Mouse (Mus musculus): ENCODE results near the gene Wdr25. TPM values are rescaled to one million over a fixed set of nuclear protein-coding genes. Genes with fewer than 3 reads are reported as not detected.

Wdr25 gene
- total RNA-seq, 4 experiments from 2014 or later: 8.1 to 9.6 (median 8.4) TPM

DNA sequence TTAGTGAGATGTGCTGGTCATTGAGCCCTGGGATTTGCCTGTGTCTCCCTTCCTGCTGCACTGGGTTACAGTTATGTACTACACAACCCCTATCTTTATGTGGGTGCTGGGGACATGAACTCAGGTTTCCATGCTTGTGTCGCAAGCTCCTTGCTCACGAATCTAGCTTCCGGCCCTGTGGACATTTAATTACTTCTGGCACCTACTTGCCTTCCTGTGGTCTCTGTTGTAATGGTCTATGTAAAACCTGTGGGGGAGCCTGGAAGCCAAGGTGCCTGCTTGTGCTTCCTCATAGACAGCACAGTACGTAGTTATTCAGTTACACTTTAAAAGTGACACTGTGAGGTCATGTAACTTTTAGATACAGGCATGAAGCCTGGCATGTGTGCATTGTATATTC, 44.1 kb downstream of the Wdr25 start:
- no peak for DNase-seq

- DNase-seq: no peak
These were observed 45.4 kb downstream of the Wdr25 start for GRCm38 (mm10) chr12:108938844-108939243.

- no peak for DNase-seq
These were observed 45.9 kb downstream of the Wdr25 start for GRCm38 (mm10) chr12:108939317-108939716.

DNA sequence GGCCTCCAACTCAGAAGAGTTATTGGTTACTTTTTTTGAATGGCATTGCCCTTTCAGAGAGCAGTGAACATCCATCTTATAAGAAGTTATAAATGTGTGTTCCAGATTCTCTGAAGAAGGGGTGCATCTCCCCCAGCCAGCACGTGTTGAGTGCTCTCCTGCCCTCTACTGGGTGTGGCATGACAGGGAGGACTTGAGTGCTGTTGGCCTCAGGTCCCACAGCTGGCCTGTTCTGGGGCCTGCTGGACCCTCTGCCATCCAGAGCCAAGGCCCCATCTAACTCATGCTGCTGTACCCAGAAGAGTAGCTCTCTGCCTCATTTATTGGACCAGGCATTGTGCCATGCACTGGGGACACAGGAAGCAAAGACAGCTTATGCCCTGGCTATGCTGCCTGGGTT, 46.8 kb downstream of the Wdr25 start:
- DNase-seq: no peak

DNA sequence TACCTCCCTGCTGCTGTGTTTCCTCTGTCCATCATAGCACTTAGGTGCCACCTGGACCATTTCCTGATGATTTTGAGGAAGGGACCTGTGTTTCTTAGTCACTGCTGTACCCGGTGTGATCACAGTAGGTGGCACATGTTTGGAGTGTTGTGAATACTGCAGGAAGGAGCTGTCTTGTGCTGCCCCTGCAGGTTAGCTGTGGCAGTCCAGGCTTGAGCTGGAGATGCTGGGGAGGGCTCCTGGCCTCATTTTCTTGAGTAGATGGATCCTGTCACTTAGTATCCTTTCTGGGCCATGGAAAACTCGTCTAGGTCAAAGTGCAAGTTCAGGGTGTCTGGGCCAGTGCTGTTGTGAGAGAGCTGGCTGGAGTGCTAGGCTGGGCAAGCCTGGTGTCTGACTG, 47.9 kb downstream of the Wdr25 start:
- no peak for DNase-seq

DNA sequence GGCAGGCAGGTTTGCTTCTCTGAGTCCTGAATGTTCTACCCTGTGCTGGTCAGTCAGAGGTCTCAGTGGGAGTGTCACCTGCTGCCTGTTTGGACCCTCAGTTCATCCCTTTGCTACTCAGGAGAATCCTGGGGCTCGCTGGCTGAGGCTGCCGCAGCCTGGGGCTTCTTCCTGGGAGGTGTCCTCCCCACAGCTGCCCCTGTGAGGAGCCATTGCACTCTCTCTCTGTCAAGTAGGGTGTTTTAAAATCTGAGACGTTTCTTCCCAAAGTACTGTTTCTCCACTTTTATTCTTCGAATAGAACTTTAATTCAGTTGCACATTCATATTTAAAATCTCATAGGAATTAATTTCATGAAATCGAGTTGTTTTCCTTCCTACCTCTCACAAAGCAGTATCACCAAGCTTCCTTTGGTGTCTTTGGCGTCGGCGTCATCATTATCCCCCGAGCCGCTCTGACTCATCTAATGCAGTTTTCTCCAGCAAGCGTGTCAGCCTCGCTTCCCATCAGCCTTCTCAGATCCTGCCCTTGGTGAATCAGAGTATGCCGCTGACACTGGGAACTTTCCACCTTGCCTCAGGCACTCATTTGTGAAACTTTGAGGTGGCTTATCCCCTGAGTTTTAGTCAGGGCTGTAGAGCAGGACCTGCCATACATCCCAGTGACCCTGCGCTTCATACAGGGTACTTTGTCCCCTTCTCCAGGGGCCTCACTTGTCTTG, 48.9 kb downstream of the Wdr25 start:
- no peak for DNase-seq

DNA sequence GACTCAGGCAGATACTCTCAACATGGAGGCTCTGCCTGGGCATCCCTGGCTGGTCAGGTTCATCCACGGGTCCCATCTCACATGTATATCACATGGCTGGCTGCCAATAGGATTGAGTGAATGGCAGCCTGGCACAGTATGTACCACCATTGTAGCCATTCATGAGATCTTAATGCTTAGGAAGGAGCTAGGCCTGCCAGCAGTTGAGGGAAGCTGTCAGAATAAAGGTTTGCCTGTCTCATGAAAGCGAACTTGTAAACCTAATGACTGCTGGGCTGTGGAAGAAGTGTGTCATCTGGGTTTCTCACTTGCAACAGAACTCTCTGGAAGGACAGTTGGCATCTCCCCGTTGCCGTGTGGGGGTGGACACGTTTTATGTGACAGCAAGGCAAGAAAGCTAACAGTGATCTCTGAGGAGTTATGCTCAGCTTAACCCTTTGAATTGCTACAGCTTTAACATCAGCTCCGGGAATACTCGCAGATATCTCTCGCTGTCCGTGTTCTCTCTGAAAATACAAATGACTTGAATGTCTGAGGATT, 59.6 kb downstream of the Wdr25 start:
- no peak for DNase-seq

DNA sequence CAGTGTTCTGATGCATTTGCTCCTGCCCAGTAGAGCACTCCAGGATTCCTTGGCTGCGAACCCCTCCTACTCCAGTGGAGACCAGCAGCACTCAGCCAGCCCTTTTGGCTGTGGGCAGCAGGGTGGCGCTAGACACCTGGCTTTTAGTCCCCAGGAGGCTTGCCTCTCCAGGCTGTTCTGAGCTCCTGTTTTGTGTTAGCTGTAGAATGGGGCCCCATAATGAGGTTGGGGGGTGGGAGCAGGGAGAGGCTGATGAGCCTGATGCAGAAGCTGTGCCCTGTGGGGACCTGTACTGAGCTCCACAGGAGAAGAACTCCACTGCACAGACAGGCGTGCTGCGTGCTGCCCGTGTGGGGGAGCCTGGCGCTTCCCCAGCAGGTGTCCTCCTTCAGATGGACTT, 60.4 kb downstream of the Wdr25 start:
- DNase-seq: no peak

DNA sequence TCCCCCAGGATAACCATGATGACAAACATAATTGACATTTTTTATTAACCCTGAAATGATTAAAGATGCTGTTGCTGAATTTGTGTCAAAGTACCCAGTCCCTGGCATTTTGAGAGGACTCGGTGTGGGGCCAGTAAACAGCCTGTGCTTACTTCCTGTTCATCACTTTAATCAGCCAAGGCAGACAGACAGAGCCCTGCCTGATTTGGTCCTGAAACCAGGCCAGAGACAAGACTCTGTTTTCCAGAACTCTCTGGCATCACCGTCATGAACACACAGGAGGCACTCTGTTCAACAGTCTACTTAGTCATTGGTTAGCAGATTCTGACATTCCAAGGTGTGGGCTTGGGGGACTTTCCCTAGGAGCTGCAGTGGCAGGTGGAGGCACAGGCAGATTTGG, 61.0 kb downstream of the Wdr25 start:
- DNase-seq: no peak

GRCm38 (mm10) chr12:108958483-108958882, 65.1 kb downstream of the Wdr25 start:
- DNase-seq: no peak

DNA sequence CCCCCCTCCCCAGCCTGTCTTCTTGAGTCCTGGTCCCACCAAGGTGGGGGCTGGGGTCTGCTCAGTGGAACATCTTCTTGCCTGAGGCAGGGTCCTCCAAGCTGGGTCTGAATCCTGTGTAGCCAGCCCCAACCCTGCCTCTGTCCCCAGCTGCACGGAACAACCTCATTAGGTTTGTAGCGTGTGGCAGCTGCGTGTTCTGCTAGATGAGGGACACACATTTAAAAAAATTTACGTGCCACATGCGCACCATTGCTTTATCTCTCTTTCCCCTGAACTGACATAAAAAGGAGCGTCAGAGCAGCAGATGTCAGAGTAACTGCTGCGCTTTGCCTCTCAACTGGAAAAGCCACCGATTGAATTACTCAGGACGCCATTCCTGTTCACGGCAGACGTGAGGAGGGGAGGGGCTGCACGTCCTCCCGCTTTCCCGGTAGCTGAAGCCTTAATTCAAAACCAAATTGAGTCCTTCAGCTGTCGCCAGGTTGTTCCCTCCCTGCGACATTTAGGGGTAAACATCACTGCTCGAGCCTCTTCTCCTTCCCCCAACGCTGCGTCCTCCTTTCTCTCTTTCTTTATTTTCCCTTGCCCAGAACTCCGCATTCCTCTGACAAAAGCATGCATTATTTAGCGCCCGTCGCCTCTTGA, 65.7 kb downstream of the Wdr25 start:
- DNase-seq: no peak

DNA sequence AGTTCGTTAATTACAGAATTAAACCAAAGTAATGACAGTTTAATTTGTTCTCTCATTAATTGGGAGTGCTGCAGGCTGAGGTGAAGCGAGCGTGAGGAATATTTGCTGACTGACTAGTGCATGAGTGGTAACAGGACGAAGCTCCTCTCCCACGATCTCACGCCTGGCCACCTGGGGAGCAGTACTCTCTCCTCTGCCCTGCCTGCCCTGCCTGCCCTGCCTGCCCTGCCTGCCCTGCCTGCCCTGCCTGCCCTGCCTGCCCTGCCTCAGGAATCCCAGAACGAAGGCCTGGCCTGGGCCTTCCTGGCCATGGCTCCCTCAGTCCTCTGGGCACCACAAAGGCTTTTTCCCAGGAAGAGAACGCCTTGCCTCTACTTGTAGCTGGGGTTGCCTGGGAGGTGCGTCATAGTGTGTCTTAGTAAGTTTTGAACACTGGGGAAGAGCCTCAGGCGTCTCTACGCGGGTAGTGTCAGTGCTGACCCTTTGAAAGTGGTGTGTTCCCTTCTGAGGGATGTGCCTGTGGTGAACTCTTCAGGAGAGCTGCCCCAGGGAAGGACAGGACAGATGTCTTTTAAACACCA, 66.3 kb downstream of the Wdr25 start:
- DNase-seq: no peak

DNA sequence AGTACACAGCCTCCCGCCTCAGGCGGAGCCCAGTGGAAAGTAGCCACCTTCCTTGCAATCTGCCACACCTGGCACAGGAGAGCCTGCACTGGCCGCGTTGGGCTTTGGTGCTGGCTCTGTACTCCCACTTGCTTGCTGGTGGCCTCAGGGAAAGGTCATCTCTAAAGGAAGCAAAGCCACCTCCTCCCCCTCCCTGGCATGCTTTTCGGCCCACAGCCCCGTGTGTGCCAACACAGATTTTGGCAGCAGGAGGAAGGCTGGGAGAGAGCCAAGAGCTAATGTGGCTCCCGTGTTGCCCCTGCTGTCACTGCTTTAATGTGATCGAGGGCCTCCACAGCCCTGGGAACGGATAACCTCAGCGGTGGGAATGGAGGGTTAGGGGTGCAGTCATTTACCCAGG, 66.8 kb downstream of the Wdr25 start:
- DNase-seq: peak; percentile 44

- DNase-seq: no peak
These were observed 74.2 kb downstream of the Wdr25 start for GRCm38 (mm10) chr12:108967631-108968030.

DNA sequence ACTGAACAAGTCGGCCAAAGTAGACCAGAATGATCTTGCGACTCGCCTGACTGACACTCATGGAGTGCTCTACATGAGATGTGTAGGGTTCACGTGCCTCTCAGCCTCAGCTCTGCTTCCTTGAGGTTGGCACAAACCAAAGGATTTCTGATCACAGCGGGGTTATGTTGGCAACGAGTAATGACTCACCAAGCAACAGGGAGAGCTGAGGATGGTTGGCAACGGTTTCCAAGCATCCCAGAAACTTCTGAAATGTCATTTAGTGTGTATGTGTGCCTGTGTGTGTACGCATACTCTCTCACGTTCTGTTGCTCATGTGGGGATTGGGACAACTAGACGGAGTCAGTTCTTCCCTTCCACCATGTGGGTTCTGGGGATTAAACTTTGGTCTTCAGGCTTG, 74.6 kb downstream of the Wdr25 start:
- no peak for DNase-seq

DNA sequence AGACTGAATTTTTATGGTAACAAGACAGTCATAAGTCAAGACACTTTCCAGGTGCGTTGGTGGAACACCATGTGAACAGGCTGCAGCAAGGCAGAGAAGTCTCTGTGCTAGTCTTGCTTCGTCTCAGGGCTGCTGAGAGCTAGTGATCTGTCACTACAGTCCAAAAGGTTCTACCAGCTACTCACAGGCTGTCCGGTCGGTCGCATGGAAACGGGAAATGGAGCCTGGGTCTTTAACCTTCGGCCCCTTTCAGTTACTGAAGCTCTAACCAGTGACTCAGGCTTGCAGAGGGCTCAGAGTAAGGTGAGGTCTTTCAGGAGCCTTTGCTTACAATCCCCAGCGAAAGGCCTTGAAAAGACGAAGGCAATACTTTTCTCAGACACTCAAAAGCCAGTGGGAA, 78.0 kb downstream of the Wdr25 start:
- no peak for DNase-seq

DNA sequence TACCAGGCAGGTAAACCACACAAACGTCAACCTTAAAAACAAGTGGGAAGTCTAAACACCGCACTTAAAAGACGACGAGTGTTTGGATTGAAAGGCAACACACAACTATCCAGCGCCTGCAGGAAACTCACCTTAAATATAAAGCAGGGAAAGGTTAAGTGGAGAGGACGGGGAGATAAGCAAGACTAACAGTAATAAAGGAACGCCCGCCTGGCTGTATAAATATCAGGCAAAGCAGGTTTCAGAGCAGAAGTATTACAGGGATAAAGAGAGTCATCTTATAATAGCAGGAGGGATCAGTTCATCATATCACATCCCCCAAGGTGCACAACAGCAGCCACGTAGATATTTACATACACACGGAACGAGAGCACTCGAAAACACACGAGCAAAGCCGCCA, 78.8 kb downstream of the Wdr25 start:
- no peak for DNase-seq

- no peak for DNase-seq
These were observed 86.5 kb downstream of the Wdr25 start for GRCm38 (mm10) chr12:108979977-108980376.

DNA sequence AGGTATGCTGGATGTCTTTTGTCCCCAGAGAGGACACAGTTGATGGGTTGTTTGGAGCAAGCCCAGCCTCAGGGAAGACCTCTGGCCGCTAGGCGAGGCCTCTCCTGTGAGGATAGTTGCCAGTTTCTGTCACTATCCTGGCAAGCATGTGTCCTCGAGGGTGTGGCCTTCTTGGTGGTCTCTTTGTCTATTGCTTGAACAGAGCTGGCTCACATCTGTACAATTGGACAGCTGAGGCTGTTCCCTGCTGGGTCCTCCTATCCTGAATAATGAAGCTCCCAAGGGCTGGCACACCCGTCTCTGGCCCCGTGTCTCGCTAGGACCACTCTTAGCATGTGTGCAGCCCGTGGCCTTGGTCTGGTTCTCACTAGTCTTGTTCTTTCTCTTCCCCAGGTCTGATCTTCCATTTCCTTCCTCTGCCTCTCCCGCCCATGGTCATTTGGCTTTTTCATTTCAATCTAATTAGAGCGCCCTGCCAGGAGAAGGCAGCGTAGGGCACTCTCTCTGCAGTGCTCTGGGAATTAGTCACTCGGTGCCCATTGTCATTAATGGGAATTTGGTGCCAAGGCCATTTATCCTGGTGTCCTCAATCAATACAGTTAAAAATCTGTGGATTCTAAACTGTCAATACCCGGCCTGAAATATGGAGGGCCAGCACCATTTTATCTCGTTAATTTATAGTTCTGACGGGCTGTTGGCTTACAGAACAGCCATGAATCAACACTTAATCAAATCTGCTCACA, 88.7 kb downstream of the Wdr25 start:
- no peak for DNase-seq

DNA sequence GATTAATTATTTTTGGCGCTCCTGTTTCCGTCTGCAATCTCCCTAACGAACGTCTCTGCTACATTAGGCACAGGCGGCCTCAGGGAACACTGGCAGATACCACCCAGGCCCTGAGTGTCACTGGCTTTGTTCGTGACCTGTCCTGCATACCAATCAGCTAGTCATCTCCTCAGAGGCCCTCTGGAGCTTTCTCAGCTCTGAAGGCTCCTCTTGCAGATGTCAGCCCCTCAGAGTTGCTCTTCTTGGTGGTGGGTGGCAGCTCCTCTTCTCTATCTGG, 89.2 kb downstream of the Wdr25 start:
- no peak for DNase-seq

DNA sequence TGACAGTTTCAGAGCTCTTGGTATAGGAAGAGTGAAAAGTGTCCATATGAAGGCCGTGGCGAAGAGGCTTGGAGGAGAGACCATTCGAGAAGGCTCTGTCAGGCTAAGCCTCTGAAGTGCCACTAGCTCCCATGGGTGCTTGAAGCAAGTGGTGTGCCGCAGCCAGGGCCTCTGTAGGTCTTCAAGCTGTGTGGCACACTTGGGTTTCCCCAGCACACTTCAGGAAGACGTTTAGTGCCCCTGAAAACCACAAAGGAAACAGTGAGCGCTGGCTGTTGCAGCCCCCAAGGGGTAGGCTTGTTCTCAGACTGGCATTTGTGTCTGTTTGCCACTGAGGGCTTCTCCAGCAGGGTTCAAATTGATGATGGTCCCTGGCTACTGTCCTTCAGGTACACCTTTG, 90.1 kb downstream of the Wdr25 start:
- DNase-seq: no peak

DNA sequence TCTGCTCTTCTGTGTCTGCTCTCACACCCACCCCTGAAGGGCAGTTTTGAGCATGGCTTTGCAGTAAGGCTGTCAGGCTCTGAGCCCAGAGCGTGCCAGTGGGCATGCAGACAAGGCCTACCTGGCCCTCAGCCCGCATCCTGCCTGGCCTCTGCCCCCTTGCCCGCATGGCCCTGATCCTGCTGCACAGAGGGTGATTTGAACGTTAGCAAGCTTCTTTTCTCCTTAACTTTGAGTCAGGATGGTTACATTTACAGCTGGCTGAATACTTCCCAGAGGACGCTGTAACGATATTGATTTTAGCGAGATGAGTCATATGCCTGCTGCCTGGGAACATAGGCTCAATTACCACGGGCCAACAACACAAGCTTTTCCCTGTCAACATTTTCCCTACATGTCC, 91.0 kb downstream of the Wdr25 start:
- DNase-seq: no peak

GRCm38 (mm10) chr12:108985025-108985424, 91.6 kb downstream of the Wdr25 start:
- no peak for DNase-seq
